Mouse (Mus musculus) heart, postnatal 36 days (tissue): ENCODE measurements around the gene Fdxr. TPM values are rescaled to one million over a fixed set of nuclear protein-coding genes. Genes with fewer than 3 reads are reported as not detected.

Experiments used
- DNase-seq, 2 experiments: peaks; one replicate each; pipeline ENCODE4 v3.0.0; 2021 to 2022
- intact Hi-C: fragments of 180-260 bp; cut with DNase I; formaldehyde crosslinking; loops from one replicate; pipeline ENCODE4 v1.15.1; 2025
- total RNA-seq, 2 experiments: library from RNA; stranded (reverse); gene quantifications; 2 replicates each; pipeline ENCODE4 v1.2.3; 2021

The Fdxr gene
- total RNA-seq, 2 experiments from 2014 or later, result 9.5 to 9.7 TPM

- intact Hi-C loops, result no loop called here
- DNase-seq, result peak; percentile 75 to 80
These were observed 14.1 kb upstream of the Fdxr start for GRCm38 (mm10) chr11:115290919-115291318.

GRCm38 (mm10) chr11:115290314-115290713 lies 13.5 kb upstream of the Fdxr start:
- intact Hi-C loops, result no loop called here

GRCm38 (mm10) chr11:115289885-115290284 lies 13.0 kb upstream of the Fdxr start:
- intact Hi-C loops, result no loop called here
- no peak for DNase-seq

More at GRCm38 (mm10) chr11:115290314-115290713, 13.5 kb upstream of the Fdxr start:
- no peak for DNase-seq

- no peak for DNase-seq
- intact Hi-C loops, result no loop called here
These were observed 11.5 kb upstream of the Fdxr start for GRCm38 (mm10) chr11:115288305-115288704.

GRCm38 (mm10) chr11:115287386-115287785 lies 10.5 kb upstream of the Fdxr start:
- DNase-seq, result no peak
- intact Hi-C loops, result no loop called here

GRCm38 (mm10) chr11:115286201-115286993 lies 9.5 kb upstream of the Fdxr start:
- intact Hi-C loops, result no loop called here
- DNase-seq, result no peak

- DNase-seq, result no peak
- intact Hi-C loops, result no loop called here
These were observed 8.4 kb upstream of the Fdxr start for GRCm38 (mm10) chr11:115285282-115285681.

GRCm38 (mm10) chr11:115283891-115284620 lies 7.2 kb upstream of the Fdxr start:
- DNase-seq, result no peak
- intact Hi-C loops, result no loop called here

GRCm38 (mm10) chr11:115283486-115283765 lies 6.6 kb upstream of the Fdxr start:
- no peak for DNase-seq
- intact Hi-C loops, result no loop called here

- no peak for DNase-seq
- intact Hi-C loops, result no loop called here
These were observed 6.1 kb upstream of the Fdxr start for GRCm38 (mm10) chr11:115282723-115283485.

GRCm38 (mm10) chr11:115282295-115282694 lies 5.4 kb upstream of the Fdxr start:
- DNase-seq, result peak; percentile 37 to 59
- intact Hi-C loops, result no loop called here

GRCm38 (mm10) chr11:115279726-115280125 lies 2.9 kb upstream of the Fdxr start:
- intact Hi-C loops, result no loop called here
- DNase-seq, result no peak

GRCm38 (mm10) chr11:115278176-115278575 lies 1.3 kb upstream of the Fdxr start:
- intact Hi-C loops, result no loop called here
- DNase-seq, result no peak

GRCm38 (mm10) chr11:115277604-115277975 lies 740 bp upstream of the Fdxr start:
- DNase-seq, result no peak
- intact Hi-C loops, result no loop called here

GRCm38 (mm10) chr11:115275954-115276353 lies 896 bp downstream of the Fdxr start:
- intact Hi-C loops, result no loop called here
- DNase-seq, result no peak

- no peak for DNase-seq
- intact Hi-C loops, result no loop called here
These were observed 1.3 kb downstream of the Fdxr start for GRCm38 (mm10) chr11:115275509-115275908.

GRCm38 (mm10) chr11:115274771-115275170 lies 2.1 kb downstream of the Fdxr start:
- intact Hi-C loops, result no loop called here
- no peak for DNase-seq

GRCm38 (mm10) chr11:115274178-115274577 lies 2.7 kb downstream of the Fdxr start:
- intact Hi-C loops, result no loop called here
- DNase-seq, result no peak

- no peak for DNase-seq
- intact Hi-C loops, result no loop called here
These were observed 3.1 kb downstream of the Fdxr start for GRCm38 (mm10) chr11:115273735-115274134.

GRCm38 (mm10) chr11:115272894-115273498 lies 3.9 kb downstream of the Fdxr start:
- intact Hi-C loops, result no loop called here
- DNase-seq, result no peak

GRCm38 (mm10) chr11:115271481-115271880 lies 5.4 kb downstream of the Fdxr start:
- intact Hi-C loops, result no loop called here

More at GRCm38 (mm10) chr11:115271481-115271880, 5.4 kb downstream of the Fdxr start:
- no peak for DNase-seq
